Mouse (Mus musculus): Measurements from ENCODE around the gene Mpc1.

GRCm38 (mm10) chr17:8277266-8277665 is 5.4 kb upstream of the Mpc1 start:
- TF ChIP-seq CTCF (IDR thresholded peaks at IDR 0.05; ENCODE audit: control insufficient read depth, insufficient read depth, insufficient read length) (no peak), MAX (IDR thresholded peaks at IDR 0.05) (no peak), MYOG (IDR thresholded peaks at IDR 0.05; ENCODE audit: control insufficient read depth, extremely low read depth, insufficient read length) (no peak), FOSL1 (IDR thresholded peaks at IDR 0.05; ENCODE audit: insufficient read depth, low read length, poor library complexity, severe bottlenecking) (no peak)

Measured in C2C12 (cell line).